Mouse (Mus musculus): Measurements from ENCODE around the gene Dctn2.
"Not testable (repeated sequence)": the region's sequence is repeated elsewhere in the genome, so short reads cannot be mapped to it uniquely, and the experiment has no call there.

Gene Dctn2

DNA sequence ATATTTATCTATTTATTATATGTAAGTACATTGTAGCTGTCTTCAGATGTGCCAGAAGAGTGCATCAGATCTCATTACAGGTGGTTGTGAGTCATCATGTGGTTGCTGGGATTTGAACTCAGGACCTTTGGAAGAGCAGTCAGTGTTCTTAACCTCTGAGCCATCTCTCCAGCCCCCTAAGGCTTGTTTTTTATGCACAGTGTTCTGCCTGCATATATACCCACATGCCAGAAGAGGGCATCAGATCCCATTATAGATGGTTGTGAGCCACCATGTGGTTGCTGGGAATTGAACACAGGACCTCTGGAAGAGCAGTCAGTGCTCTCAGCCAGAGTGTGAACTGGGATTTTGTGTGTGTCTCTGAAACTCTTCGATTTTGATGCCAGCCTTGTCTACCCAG is 48.8 kb downstream of the Dctn2 start:
- DNase-seq (ENCODE audit: low spot score): not testable (repeated sequence)

GRCm38 (mm10) chr10:127317277-127317676 is 51.1 kb downstream of the Dctn2 start:
- no peak for DNase-seq (ENCODE audit: low spot score)

DNA sequence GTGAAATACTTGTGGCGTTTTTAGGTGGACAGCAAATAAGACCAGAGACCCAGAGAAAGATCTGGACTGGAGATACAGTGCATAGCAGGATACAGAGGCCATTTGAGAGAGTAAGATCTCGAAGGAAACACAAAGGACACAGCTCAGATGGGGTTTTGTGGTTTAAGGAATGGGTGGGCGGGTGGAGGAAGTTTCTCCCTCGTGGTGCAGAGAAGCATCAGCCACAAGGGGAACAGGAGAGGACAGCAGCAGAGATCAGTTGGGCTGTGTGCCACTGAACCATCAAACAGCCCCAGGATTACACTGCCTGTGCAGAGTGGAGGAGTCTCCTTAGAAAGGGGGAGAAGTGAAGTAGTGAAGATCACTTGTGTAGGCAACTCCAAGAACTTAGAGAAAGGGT is 51.8 kb downstream of the Dctn2 start:
- DNase-seq (ENCODE audit: low spot score): no peak

DNA sequence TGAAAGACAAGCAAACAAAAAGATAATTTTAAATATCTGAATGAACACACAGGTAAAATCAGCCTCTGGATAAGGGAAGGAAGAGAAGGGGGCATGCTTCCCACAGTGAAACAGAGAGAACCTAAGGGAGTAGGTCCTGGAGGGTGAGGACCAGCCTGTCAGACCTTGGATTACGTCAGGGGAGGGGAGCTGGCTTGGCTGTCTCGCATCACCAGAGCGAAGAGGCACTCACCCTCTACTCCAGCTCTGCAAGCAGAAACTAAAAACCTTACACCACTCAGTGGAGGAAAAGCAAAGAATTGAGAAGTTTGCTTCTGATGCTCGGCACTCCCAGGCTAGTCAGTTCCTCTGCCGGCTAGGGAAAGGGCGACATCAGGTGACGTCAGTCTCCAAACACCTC is 53.8 kb downstream of the Dctn2 start:
- no peak for DNase-seq (ENCODE audit: low spot score)

DNA sequence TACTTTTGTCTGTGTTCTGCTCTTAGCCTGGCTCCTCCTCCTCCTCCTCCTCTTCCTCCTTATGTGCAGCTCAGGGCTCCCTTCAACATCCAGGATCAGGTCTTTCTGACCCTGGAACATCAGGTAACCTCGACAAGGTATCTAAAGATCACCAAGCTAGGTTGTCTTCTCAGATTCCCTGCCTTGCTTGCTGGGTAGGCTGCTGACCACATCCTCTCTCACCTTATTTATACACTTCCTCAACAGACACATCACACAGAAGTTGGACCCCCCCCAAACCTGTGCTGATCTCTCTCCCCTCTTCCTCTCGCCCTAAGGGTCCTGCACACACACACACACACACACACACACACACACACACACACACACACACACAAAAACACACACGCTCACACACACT is 55.5 kb downstream of the Dctn2 start, which contains the start of gene Arhgap9:
TSS of gene Arhgap9 (plus strand) at position 344 of the 400 bp plus-strand sequence.
- no peak for DNase-seq (ENCODE audit: low spot score)

GRCm38 (mm10) chr10:127322178-127322577 is 56.0 kb downstream of the Dctn2 start:
- no peak for DNase-seq (ENCODE audit: low spot score)

DNA sequence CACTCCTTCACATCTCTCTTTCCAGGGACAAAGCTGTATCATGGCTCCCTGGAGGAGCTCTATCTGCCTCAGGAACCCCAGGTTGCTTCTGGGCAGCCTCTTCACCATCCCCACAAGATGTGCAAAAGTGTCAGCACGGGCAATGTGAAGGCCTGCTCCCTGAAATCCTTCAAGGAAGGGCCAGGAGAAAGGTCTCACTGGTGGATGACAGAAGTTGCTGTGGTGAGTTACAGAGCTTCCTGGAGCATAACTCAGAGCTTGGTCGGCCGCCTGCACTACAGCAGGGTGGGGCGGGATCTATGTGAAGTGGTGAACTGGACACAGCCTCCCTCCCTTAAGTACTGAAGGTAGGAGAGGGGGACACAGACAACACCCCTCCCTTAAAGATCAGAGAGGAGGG is 56.5 kb downstream of the Dctn2 start:
- no peak for DNase-seq (ENCODE audit: low spot score)

GRCm38 (mm10) chr10:127323131-127323855 is 57.1 kb downstream of the Dctn2 start:
- no peak for DNase-seq (ENCODE audit: low spot score)

GRCm38 (mm10) chr10:127324495-127324894 is 58.3 kb downstream of the Dctn2 start:
- no peak for DNase-seq (ENCODE audit: low spot score)

GRCm38 (mm10) chr10:127325454-127326016 is 59.4 kb downstream of the Dctn2 start:
- no peak for DNase-seq (ENCODE audit: low spot score)

DNA sequence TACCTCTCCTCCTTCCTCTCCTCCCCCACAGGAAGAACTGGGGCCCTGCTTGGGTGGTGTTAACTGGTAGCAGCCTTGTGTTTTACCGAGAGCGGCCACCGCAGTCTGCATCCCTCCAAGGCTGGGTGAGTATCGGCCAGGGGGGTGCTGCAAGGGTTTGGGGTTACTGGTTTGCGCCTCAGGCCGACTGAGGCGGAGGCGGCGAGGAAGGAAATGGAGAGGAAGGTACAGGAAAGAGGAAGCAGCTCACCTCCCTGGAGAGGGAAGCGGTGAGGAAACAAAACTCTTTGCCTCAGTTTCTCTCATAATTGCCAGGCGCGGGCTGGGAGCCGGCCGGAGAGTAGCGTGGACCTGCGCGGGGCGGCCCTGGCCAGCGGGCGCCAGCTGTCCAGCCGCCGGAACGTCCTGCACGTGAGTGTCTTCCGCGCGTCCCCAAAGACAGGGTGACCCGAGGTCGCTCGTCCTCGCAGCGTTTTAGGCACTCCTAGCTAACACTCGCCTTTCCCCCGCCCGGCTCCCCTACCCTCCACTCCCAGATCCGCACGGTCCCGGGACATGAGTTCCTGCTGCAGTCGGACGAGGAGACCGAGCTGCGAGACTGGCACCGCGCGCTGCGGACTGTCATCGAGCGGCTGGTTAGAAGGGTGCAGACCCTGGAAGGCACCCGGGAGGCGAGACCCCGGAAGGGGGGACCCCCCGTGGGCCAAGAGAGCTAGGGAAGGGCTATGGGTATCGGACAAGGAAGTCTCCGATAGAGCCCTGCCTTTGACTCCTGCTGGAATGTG is 60.0 kb downstream of the Dctn2 start:
- no peak for DNase-seq (ENCODE audit: low spot score)

GRCm38 (mm10) chr10:127326828-127327227 is 60.7 kb downstream of the Dctn2 start:
- no peak for DNase-seq (ENCODE audit: low spot score)

DNA sequence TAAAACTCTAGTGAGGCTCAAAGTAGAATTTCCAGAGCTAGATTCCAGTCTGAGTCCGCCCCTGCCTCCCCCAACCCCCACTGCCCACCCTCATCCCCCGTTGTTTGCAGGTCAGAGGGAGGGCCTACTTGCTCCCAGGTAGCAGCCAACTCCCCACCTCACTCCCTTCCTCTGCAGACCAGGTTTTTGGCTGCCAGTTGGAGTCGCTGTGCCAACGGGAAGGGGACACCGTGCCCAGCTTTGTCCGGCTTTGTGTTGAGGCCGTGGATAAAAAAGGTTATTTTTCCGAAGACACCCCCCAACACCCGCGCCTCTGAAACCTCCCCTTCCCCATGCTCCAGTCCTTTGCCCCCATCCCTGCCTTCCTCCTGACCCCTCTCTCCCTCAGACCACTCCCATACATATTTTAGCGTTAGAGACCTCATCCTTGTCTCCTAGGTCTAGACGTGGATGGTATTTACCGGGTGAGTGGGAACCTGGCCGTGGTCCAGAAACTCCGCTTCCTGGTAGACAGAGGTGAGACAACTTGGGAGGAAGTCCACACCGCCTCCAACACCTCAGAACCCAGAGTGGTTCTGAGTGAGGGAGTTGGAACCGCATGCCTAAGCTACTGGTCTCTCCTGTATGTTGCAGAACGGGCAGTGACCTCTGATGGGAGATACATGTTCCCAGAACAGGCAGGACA is 61.4 kb downstream of the Dctn2 start:
- no peak for DNase-seq (ENCODE audit: low spot score)

GRCm38 (mm10) chr10:127330212-127330611 is 64.0 kb downstream of the Dctn2 start:
- DNase-seq (ENCODE audit: low spot score): no peak
